Mouse (Mus musculus) myocyte (in vitro differentiated cells): ENCODE results near the gene Taar6. TPM values are rescaled to one million over a fixed set of nuclear protein-coding genes. Genes with fewer than 3 reads are reported as not detected.

Experiments used
- polyA plus RNA-seq: library from polyadenylated mRNA; unstranded; fragments of >200 nt; fragmentation: generic; extraction: Trizol; gene quantifications from one replicate; pipeline ENCODE4 v1.2.1, GENCODE M21; 2012; ENCODE audit warnings: missing spikeins

Taar6 gene
- polyA plus RNA-seq, 1 experiment, result not detected

Other genes starting within 250 kb of the Taar6 start
- 4,767 TPM for gene Rps12, start 198.4 kb downstream of the Taar6 start, polyA plus RNA-seq
- 7.0 TPM for gene Slc18b1, start 188.7 kb downstream of the Taar6 start, polyA plus RNA-seq
- gene Vnn3, start 134.2 kb downstream of the Taar6 start, polyA plus RNA-seq, result not detected
- gene Vnn1, start 91.0 kb downstream of the Taar6 start, polyA plus RNA-seq, result not detected
- not detected for gene Taar1, start 65.3 kb downstream of the Taar6 start, polyA plus RNA-seq
- not detected for gene Taar2, start 47.1 kb downstream of the Taar6 start, polyA plus RNA-seq
- gene Taar3, start 36.1 kb downstream of the Taar6 start, polyA plus RNA-seq, result not detected
- not detected for gene Taar4, start 25.2 kb downstream of the Taar6 start, polyA plus RNA-seq
- gene Taar5, start 14.9 kb downstream of the Taar6 start, polyA plus RNA-seq, result not detected
- not detected for gene Taar7a, start 7.8 kb upstream of the Taar6 start, polyA plus RNA-seq
- not detected for gene Taar7b, start 14.3 kb upstream of the Taar6 start, polyA plus RNA-seq
- not detected for gene Taar7d, start 41.6 kb upstream of the Taar6 start, polyA plus RNA-seq
- gene Taar7e, start 52.0 kb upstream of the Taar6 start, polyA plus RNA-seq, result not detected
- not detected for gene Taar7f, start 63.9 kb upstream of the Taar6 start, polyA plus RNA-seq
- gene Taar8a, start 90.9 kb upstream of the Taar6 start, polyA plus RNA-seq, result not detected
- not detected for gene Taar8b, start 106.6 kb upstream of the Taar6 start, polyA plus RNA-seq
- gene Taar8c, start 116.3 kb upstream of the Taar6 start, polyA plus RNA-seq, result not detected
- gene Taar9, start 123.9 kb upstream of the Taar6 start, polyA plus RNA-seq, result not detected
- 54.6 TPM for gene Stx7, start 163.7 kb upstream of the Taar6 start, polyA plus RNA-seq
- not detected for gene Moxd1, start 237.9 kb upstream of the Taar6 start, polyA plus RNA-seq